Mouse (Mus musculus) heart, embryonic 11.5 days (tissue): ENCODE results near the gene Abcc9. TPM values are rescaled to one million over a fixed set of nuclear protein-coding genes. Genes with fewer than 3 reads are reported as not detected.

Experiments
- ATAC-seq: fragments of 200-750 bp; cut with Nextera tagmentation; replicated peaks from 2 replicates; pipeline ENCODE4 v1.8.0; 2017; ENCODE audit warnings: moderate library complexity; ENCODE audit not compliant: insufficient number of reproducible peaks, low FRiP score, low TSS enrichment
- H3K27ac ChIP-seq: fragments of 300-500 bp; sonication (generic); 2 replicates; pipeline ENCODE4 v1.5.1; 2014; ENCODE audit warnings: mild to moderate bottlenecking, low read depth, low read length
- H3K27me3 ChIP-seq: fragments of 300-500 bp; sonication (generic); 2 replicates; pipeline ENCODE4 v1.6.1; 2014; ENCODE audit warnings: mild to moderate bottlenecking, low read length, mixed read lengths; ENCODE audit not compliant: control insufficient read depth, insufficient read depth
- H3K36me3 ChIP-seq: fragments of 300-500 bp; sonication (generic); 2 replicates; pipeline ENCODE4 v1.6.1; 2014; ENCODE audit warnings: mild to moderate bottlenecking, low read length, moderate library complexity, mixed read lengths; ENCODE audit not compliant: control insufficient read depth, insufficient read depth
- H3K4me1 ChIP-seq: fragments of 300-500 bp; sonication (generic); 2 replicates; pipeline ENCODE4 v1.6.1; 2014; ENCODE audit warnings: low read length; ENCODE audit not compliant: control insufficient read depth, insufficient read depth
- H3K4me2 ChIP-seq: fragments of 300-500 bp; sonication (generic); 2 replicates; pipeline ENCODE4 v1.6.1; 2014; ENCODE audit warnings: mild to moderate bottlenecking, moderate library complexity
- H3K4me3 ChIP-seq: fragments of 300-500 bp; sonication (generic); 2 replicates; pipeline ENCODE4 v1.5.1; 2014; ENCODE audit warnings: low read depth, low read length
- H3K9ac ChIP-seq: fragments of 300-500 bp; sonication (generic); 2 replicates; pipeline ENCODE4 v1.6.1; 2014; ENCODE audit warnings: mild to moderate bottlenecking, low read depth, low read length, moderate library complexity
- H3K9me3 ChIP-seq: fragments of 300-500 bp; sonication (generic); replicated peaks from 2 replicates; pipeline ENCODE4 v1.6.1; 2016; ENCODE audit warnings: low read length; ENCODE audit not compliant: control insufficient read depth
- WGBS: fragments of 180-500 bp; shearing (Covaris S2); extraction: QIAGEN DNeasy Blood & Tissue Kit; methylation state at CpG from one replicate; pipeline ENCODE4 v1.1.7; 2014; ENCODE audit not compliant: insufficient replicate concordance; 5-methylcytosine and 5-hydroxymethylcytosine counted together
- polyA plus RNA-seq: library from polyadenylated mRNA; unstranded; fragments of >200 nt; fragmentation: Nextera tagmentation; extraction: Ambion mirVana; gene quantifications from 2 replicates; pipeline ENCODE4 v1.2.1, GENCODE M21; 2014

Gene Abcc9
- polyA plus RNA-seq, 1 experiment from 2014 or later, result 21.1 TPM

GRCm38 (mm10) chr6:142543648-142544047 lies 158.5 kb downstream of the Abcc9 start:
- Histone ChIP-seq H3K4me3 (no peak overlapping the region), H3K9ac (no peak overlapping the region), H3K4me1 (no peaks in the 10 kb centered on the region), H3K27ac (no peak overlapping the region), H3K9me3 (no peaks in the 10 kb centered on the region), H3K36me3 (no peaks in the 10 kb centered on the region), H3K27me3 (no peaks in the 10 kb centered on the region), H3K4me2 (no peak overlapping the region)
- 58% methylated on average over 4 of the region's 4 CpGs for WGBS
- ATAC-seq, result no peak

- Histone ChIP-seq H3K27me3 (no peaks in the 10 kb centered on the region), H3K9ac (no peak overlapping the region), H3K36me3 (no peaks in the 10 kb centered on the region), H3K27ac (no peak overlapping the region), H3K4me3 (no peak overlapping the region), H3K4me1 (no peaks in the 10 kb centered on the region), H3K4me2 (no peak overlapping the region), H3K9me3 (no peaks in the 10 kb centered on the region)
- 66% methylated on average over 6 of the region's 6 CpGs for WGBS
- no peak for ATAC-seq
These were observed 159.3 kb downstream of the Abcc9 start for GRCm38 (mm10) chr6:142542800-142543175.

GRCm38 (mm10) chr6:142542082-142542799 lies 159.9 kb downstream of the Abcc9 start:
- Histone ChIP-seq H3K36me3 (no peaks in the 10 kb centered on the region), H3K4me2 (no peak overlapping the region), H3K9me3 (no peaks in the 10 kb centered on the region), H3K4me3 (no peak overlapping the region), H3K27ac (no peak overlapping the region), H3K27me3 (no peaks in the 10 kb centered on the region), H3K9ac (no peak overlapping the region), H3K4me1 (no peaks in the 10 kb centered on the region)
- 72% methylated on average over 8 of the region's 8 CpGs for WGBS
- no peak for ATAC-seq

GRCm38 (mm10) chr6:142540561-142541160 lies 161.5 kb downstream of the Abcc9 start:
- Histone ChIP-seq H3K36me3 (no peaks in the 10 kb centered on the region), H3K4me1 (no peaks in the 10 kb centered on the region), H3K27ac (no peak overlapping the region), H3K27me3 (no peaks in the 10 kb centered on the region), H3K9me3 (no peaks in the 10 kb centered on the region), H3K4me3 (no peak overlapping the region), H3K4me2 (no peak overlapping the region), H3K9ac (no peak overlapping the region)
- WGBS, result 67% methylated on average over 10 of the region's 10 CpGs
- ATAC-seq, result no peak

- no peak for ATAC-seq
- H3K9me3 ChIP-seq, result no peaks in the 10 kb centered on the region
- no peak overlapping the region for H3K27ac ChIP-seq
- H3K9ac ChIP-seq, result no peak overlapping the region
- H3K4me3 ChIP-seq, result no peak overlapping the region
- WGBS, result 69% methylated on average over 5 of the region's 5 CpGs
- H3K4me2 ChIP-seq, result no peak overlapping the region
- H3K4me1 ChIP-seq, result no peaks in the 10 kb centered on the region
- no peaks in the 10 kb centered on the region for H3K36me3 ChIP-seq
- no peaks in the 10 kb centered on the region for H3K27me3 ChIP-seq
These were observed 162.0 kb downstream of the Abcc9 start for GRCm38 (mm10) chr6:142540131-142540530.

- 69% methylated on average over 17 of the region's 17 CpGs for WGBS
- no peak overlapping the region for H3K27ac ChIP-seq
- no peaks in the 10 kb centered on the region for H3K9me3 ChIP-seq
- no peak for ATAC-seq
- H3K4me1 ChIP-seq, result no peaks in the 10 kb centered on the region
- no peak overlapping the region for H3K9ac ChIP-seq
- no peaks in the 10 kb centered on the region for H3K36me3 ChIP-seq
- no peaks in the 10 kb centered on the region for H3K27me3 ChIP-seq
- H3K4me3 ChIP-seq, result no peak overlapping the region
- no peak overlapping the region for H3K4me2 ChIP-seq
These were observed 163.6 kb downstream of the Abcc9 start for GRCm38 (mm10) chr6:142538503-142538902.

Other genes with a start within 250 kb of the Abcc9 start
- gene Gys2, start 229.2 kb downstream of the Abcc9 start, polyA plus RNA-seq, result 0.36 TPM in 1 of 2 replicates, not detected in the other
- gene Ldhb, start 194.4 kb downstream of the Abcc9 start, polyA plus RNA-seq, result 651 and 686 TPM in 2 replicates
- gene Kcnj8, start 130.7 kb downstream of the Abcc9 start, polyA plus RNA-seq, result 2.2 and 3.0 TPM in 2 replicates
- gene Cmas, start 54.4 kb upstream of the Abcc9 start, polyA plus RNA-seq, result 117 and 126 TPM in 2 replicates
- 0.14 TPM in 1 of 2 replicates, not detected in the other for gene Sult6b2, start 102.2 kb upstream of the Abcc9 start, polyA plus RNA-seq